Mouse (Mus musculus) brown adipose tissue, adult 24 weeks (tissue): ENCODE data around the gene Cytip. TPM values are rescaled to one million over a fixed set of nuclear protein-coding genes. Genes with fewer than 3 reads are reported as not detected.
"Not testable (repeated sequence)": the region's sequence is repeated elsewhere in the genome, so short reads cannot be mapped to it uniquely, and the experiment has no call there.

Experiments used
- H3K27ac ChIP-seq: fragments of 200-500 bp; replicated peaks from 2 replicates; pipeline ENCODE4 v1.5.1; 2012; ENCODE audit warnings: low read depth, mild to moderate bottlenecking, low read length
- H3K4me1 ChIP-seq: fragments of 200-500 bp; 2 replicates; pipeline ENCODE4 v1.6.1; 2012; ENCODE audit warnings: low read length, mixed read lengths; ENCODE audit not compliant: control insufficient read depth, insufficient read depth, insufficient read length
- H3K4me3 ChIP-seq: fragments of 200-500 bp; 2 replicates; pipeline ENCODE4 v1.5.1; 2012; ENCODE audit warnings: low read depth, mild to moderate bottlenecking, low read length, moderate library complexity; ENCODE audit not compliant: insufficient read depth
- polyA plus RNA-seq: library from polyadenylated mRNA; stranded (reverse); fragments of >200 nt; gene quantifications from 2 replicates; pipeline ENCODE4 v1.2.4, GENCODE M21; 2012; ENCODE audit not compliant: missing spikeins, insufficient read depth, insufficient read length

Gene Cytip
- polyA plus RNA-seq, 1 experiment = 1.6 TPM

GRCm38 (mm10) chr2:58156108-58156415, 39.3 kb downstream of the Cytip start:
- H3K4me3 ChIP-seq = no peak overlapping the region
- H3K27ac ChIP-seq = no peak overlapping the region
- H3K4me1 ChIP-seq = no peaks in the 10 kb centered on the region

DNA sequence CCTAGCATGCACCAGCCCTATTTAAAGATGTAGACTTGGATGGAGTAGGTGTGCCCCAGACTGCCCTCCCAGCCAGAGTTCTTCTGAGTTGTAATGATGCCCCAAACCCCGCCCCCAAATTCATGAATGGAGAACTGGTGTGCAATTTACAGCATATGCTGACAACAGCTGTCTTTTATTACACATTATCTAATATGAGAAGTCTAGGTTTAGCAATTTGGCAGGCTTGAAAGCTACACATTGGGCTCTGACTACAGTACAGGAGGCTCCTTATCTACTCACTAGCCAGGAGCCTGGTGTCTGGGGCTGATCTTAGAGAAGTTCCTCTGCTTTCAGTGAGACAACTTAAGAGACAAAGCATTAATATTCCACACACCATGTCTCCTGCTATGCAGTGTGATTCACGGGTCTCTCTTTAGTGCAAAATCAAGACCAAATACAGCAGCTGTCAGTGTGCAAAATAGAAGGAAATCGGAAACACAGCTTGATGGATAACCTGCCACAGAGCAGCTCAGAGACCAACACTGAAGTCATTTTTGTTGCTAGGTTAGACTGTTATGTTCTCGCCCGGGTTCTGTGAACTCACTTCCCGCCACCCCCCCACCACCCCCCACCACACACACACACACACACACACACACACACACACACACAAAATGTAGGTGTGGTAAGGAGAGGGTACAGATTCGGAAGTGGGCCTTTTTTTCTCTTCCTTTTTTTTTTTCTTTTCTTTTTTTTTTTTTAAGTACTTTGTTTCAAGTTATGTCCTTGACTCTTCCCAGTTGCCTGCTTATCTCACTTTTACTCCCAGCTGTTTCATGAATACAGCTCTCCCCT, 39.8 kb downstream of the Cytip start:
- Histone ChIP-seq H3K4me1 (no peaks in the 10 kb centered on the region), H3K4me3 (no peak overlapping the region), H3K27ac (no peak overlapping the region; the same call in 1 of the 2 replicates)

GRCm38 (mm10) chr2:58154555-58154954, 40.8 kb downstream of the Cytip start:
- H3K27ac ChIP-seq = no peak overlapping the region
- H3K4me3 ChIP-seq = no peak overlapping the region
- H3K4me1 ChIP-seq = no peaks in the 10 kb centered on the region

- H3K4me1 ChIP-seq = no peaks in the 10 kb centered on the region
- H3K27ac ChIP-seq = no peak overlapping the region
- no peak overlapping the region for H3K4me3 ChIP-seq
Observed at GRCm38 (mm10) chr2:58153742-58154141, 41.6 kb downstream of the Cytip start.

DNA sequence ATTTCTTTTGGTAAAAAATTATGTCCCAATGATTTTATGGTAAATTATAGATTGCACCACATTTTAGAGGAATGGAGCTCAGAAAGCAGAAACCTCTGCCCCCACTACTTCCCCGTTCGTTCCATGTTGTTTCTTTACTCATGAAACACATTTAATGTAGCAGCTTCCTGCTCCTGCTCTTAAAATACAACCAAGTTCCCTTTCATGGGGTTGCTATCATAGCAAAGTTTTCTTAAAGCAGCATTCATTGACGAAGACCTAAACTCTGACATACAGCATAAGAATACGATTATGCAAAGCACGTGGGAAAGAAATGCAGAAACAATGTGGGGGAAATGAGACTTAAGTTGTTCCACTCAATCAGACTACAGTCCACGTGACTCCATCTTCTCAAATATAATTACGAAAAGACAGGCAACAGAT, 45.3 kb downstream of the Cytip start:
- Histone ChIP-seq H3K4me3 (no peak overlapping the region), H3K27ac (no peak overlapping the region)

GRCm38 (mm10) chr2:58146572-58146971, 48.8 kb downstream of the Cytip start:
- Histone ChIP-seq H3K4me1 (no peaks in the 10 kb centered on the region), H3K4me3 (no peak overlapping the region), H3K27ac (no peak overlapping the region)

More for the DNA sequence above, 45.3 kb downstream of the Cytip start:
- no peaks in the 10 kb centered on the region for H3K4me1 ChIP-seq

GRCm38 (mm10) chr2:58140531-58140930, 54.8 kb downstream of the Cytip start:
- Histone ChIP-seq H3K4me1 (no peaks in the 10 kb centered on the region), H3K4me3 (no peak overlapping the region), H3K27ac (no peak overlapping the region)

DNA sequence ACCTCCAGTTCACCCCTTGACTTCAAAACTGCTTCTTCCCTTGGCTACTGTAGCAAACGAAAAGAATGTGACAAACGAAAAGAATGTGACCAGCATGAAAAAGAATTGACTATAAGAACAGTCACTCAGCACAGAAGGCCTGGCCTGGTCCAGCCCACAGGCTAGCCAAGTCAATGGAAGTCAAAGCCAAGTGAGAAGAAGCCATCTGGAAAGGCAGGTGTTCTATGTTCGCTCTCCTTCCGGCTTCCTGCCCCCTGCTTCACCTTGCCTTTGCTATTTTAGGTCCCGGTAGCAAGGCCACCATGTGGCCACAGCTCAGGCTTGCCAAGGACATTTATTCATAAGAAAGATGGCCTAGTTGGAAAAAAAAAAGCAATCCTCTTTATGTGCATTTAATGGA, 56.7 kb downstream of the Cytip start:
- H3K27ac ChIP-seq = no peak overlapping the region
- no peak overlapping the region for H3K4me3 ChIP-seq
- H3K4me1 ChIP-seq = no peaks in the 10 kb centered on the region

- H3K4me1 ChIP-seq = no peaks in the 10 kb centered on the region
- no peak overlapping the region for H3K4me3 ChIP-seq
- H3K27ac ChIP-seq = no peak overlapping the region
Observed at GRCm38 (mm10) chr2:58137676-58138075, 57.7 kb downstream of the Cytip start.

- H3K4me3 ChIP-seq = no peak overlapping the region
- H3K4me1 ChIP-seq = no peaks in the 10 kb centered on the region
- no peak overlapping the region for H3K27ac ChIP-seq
Observed at GRCm38 (mm10) chr2:58136526-58136925, 58.8 kb downstream of the Cytip start.

DNA sequence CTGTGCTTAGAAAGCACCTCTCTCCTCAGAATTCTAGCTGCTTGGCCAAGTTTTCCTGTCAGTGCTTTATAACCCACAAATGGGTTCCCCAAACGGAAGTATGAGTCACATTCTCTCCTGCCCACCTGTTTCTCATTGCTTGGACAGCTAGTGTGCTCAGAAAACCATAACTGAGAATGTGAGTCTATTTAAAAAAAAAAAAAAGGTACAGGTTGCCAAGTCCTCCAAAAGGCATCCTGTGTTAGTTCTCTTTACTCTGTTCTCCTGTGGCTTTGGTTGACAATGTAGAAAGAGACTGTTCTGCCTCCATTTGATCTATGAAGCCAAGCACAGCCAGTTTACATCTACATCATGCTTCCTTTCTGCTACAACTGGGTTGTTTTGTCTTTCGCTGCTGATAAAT, 60.3 kb downstream of the Cytip start:
- Histone ChIP-seq H3K27ac (no peak overlapping the region), H3K4me3 (no peak overlapping the region), H3K4me1 (no peaks in the 10 kb centered on the region)

DNA sequence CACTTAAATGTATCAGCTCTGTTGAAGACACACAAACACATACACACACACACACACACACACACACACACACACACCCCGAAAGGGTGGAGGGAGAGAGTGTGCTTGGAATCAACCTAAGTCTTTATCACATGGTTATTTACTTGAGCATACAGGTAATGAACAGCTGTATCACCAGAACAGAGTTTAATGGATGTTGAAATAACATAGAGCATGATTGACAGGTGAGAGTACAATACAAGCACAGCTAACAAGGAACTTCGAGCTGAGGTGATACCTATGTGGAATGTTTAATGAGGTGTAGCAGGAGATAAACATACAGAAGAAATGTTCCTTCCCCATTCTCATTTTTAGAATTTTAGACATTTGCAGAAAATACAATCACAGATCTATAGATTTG, 62.7 kb downstream of the Cytip start:
- H3K27ac ChIP-seq = no peak overlapping the region
- H3K4me1 ChIP-seq = no peaks in the 10 kb centered on the region
- no peak overlapping the region for H3K4me3 ChIP-seq

DNA sequence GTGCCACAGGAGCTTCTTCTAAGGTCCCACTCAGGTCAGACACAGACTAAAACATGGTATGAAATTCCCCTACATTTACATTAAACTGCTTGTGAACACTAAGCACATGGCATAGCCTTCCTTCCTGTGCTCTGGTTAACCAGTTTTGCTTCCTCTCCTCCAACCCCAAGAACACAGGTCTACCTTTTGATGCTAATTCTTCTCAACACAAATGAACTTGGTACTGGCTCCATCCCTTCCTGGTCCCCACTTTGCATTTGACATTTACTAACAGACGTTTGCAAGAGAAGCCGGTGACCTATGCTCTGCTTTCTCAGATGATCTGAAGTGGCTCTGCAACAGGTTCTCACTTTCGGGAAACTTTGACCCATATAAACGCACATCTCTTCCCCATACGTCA, 65.4 kb downstream of the Cytip start:
- H3K4me3 ChIP-seq = no peak overlapping the region
- no peak overlapping the region for H3K27ac ChIP-seq
- no peaks in the 10 kb centered on the region for H3K4me1 ChIP-seq

- H3K4me3 ChIP-seq = no peak overlapping the region
- no peak overlapping the region for H3K27ac ChIP-seq
- H3K4me1 ChIP-seq = no peaks in the 10 kb centered on the region
Observed at GRCm38 (mm10) chr2:58111105-58111504, 84.2 kb downstream of the Cytip start.

DNA sequence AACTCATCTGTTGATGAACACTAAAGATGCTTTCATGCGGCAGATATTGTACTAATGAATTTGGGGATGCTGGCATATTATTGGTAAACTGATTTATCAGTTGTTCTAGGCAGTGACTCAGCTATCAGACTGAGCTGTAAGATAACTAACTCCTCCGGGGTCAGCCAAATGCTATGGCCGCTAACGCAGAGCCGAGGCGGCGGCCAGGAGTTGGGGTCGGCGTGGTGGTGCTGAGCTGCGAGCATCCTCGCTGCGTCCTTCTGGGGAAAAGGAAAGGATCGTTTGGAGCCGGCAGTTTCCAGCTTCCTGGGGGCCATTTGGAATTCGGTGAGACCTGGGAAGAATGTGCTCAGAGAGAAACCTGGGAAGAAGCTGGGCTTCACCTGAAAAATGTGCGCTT, 87.4 kb downstream of the Cytip start:
- not testable (repeated sequence) for H3K4me3 ChIP-seq, H3K4me1 ChIP-seq, H3K27ac ChIP-seq

GRCm38 (mm10) chr2:58107046-58107445, 88.3 kb downstream of the Cytip start:
- H3K4me3 ChIP-seq = no peak overlapping the region
- no peaks in the 10 kb centered on the region for H3K4me1 ChIP-seq
- no peak overlapping the region for H3K27ac ChIP-seq
